Mouse (Mus musculus) lung, embryonic 14.5 days (tissue): ENCODE results near the gene Kctd21. TPM values are rescaled to one million over a fixed set of nuclear protein-coding genes. Genes with fewer than 3 reads are reported as not detected.

Experiments used
- ATAC-seq: fragments of 200-750 bp; cut with Nextera tagmentation; 2 replicates; pipeline ENCODE4 v1.8.0; 2017; ENCODE audit warnings: mild to moderate bottlenecking, moderate TSS enrichment, moderate library complexity; ENCODE audit not compliant: insufficient read depth
- DNase-seq: peaks from one replicate; pipeline ENCODE4 v3.0.0-alpha.2; 2015
- H3K27ac ChIP-seq: fragments of 300-500 bp; sonication (generic); 2 replicates; pipeline ENCODE4 v1.5.1; 2014; ENCODE audit warnings: low read depth, mild to moderate bottlenecking, moderate library complexity
- H3K27me3 ChIP-seq: fragments of 300-500 bp; sonication (generic); 2 replicates; pipeline ENCODE4 v1.6.1; 2014; ENCODE audit warnings: low read length, control low read depth; ENCODE audit not compliant: insufficient read depth
- H3K36me3 ChIP-seq: fragments of 300-500 bp; sonication (generic); 2 replicates; pipeline ENCODE4 v1.6.1; 2014; ENCODE audit warnings: control low read depth; ENCODE audit not compliant: insufficient read depth
- H3K4me1 ChIP-seq: fragments of 300-500 bp; sonication (generic); 2 replicates; pipeline ENCODE4 v1.6.1; 2014; ENCODE audit warnings: antibody characterized with exemption, control low read depth; ENCODE audit not compliant: insufficient read depth
- H3K4me2 ChIP-seq: fragments of 300-500 bp; sonication (generic); 2 replicates; pipeline ENCODE4 v1.6.1; 2014; ENCODE audit warnings: mild to moderate bottlenecking
- H3K4me3 ChIP-seq: fragments of 300-500 bp; sonication (generic); 2 replicates; pipeline ENCODE4 v1.5.1; 2014; ENCODE audit warnings: low read depth, low read length
- H3K9ac ChIP-seq: fragments of 300-500 bp; sonication (generic); 2 replicates; pipeline ENCODE4 v1.6.1; 2014
- H3K9me3 ChIP-seq: fragments of 300-500 bp; sonication (generic); 2 replicates; pipeline ENCODE4 v1.6.1; 2016; ENCODE audit warnings: low read depth, low read length, control low read depth
- CTCF ChIP-seq: IDR thresholded peaks from 2 replicates; pipeline ENCODE4 v1.5.1; 2016; ENCODE audit warnings: antibody characterized with exemption, low read depth
- WGBS: fragments of 180-500 bp; shearing (Covaris S2); extraction: QIAGEN DNeasy Blood & Tissue Kit; methylation state at CpG from one replicate; pipeline ENCODE4 v1.1.7; 2014; 5-methylcytosine and 5-hydroxymethylcytosine counted together
- polyA plus RNA-seq: library from polyadenylated mRNA; unstranded; fragments of >200 nt; fragmentation: Nextera tagmentation; extraction: Ambion mirVana; gene quantifications from 2 replicates; pipeline ENCODE4 v1.2.1, GENCODE M21; 2014

Kctd21 gene
- polyA plus RNA-seq, 1 experiment from 2014 or later = 4.7 TPM

DNA sequence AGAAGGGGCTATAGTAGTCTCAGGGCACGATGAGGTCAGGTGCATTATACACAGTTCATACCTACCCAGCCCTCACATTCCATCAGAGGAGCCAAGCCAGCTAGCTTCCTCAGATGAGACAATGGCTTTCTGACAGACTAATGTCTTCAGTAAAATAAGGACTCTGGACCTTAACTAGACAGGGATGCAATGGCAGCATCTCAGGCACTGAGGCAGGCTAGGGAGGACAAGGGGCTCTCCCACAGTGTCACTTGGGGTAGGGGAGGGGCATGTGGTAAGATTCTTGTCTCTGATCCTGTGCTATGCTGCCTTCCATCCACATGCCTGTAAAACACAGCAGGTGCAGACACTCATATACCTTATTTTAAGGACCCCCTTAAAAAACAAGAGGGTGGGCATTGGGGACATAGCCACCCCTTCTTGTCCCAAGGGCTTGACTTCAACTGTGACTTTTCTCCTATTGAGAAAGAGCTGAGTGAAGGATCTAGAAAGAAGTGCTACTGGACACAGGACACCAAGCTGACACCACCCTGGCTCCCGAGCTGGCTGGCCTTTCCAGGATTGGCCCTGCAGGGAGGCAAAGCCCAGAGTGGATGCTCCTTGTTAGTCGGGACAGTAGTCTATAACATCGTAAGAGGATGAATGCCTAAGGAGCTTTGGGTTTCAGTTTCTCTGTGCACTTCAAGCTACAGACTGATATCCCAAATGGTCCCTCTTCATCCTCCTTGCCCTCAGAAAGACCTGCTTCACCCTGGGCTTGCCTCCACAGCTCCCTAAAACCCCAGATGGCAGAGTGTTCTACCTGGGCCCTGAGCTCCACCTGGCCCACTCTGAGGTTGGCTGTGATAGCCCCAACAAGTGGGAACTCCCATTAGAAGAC is 22.4 kb upstream of the Kctd21 start:
- Histone ChIP-seq H3K27ac (no peak overlapping the region), H3K9me3 (no peaks in the 10 kb centered on the region), H3K4me2 (no peak overlapping the region), H3K4me1 (no peaks in the 10 kb centered on the region), H3K9ac (no peak overlapping the region), H3K27me3 (no peaks in the 10 kb centered on the region), H3K4me3 (no peak overlapping the region), H3K36me3 (peaks cover 37% of the 10 kb centered on the region)
- no peak for DNase-seq
- WGBS = 84% methylated on average over 4 of the region's 4 CpGs
- TF ChIP-seq CTCF = no peak
- ATAC-seq = no peak

DNA sequence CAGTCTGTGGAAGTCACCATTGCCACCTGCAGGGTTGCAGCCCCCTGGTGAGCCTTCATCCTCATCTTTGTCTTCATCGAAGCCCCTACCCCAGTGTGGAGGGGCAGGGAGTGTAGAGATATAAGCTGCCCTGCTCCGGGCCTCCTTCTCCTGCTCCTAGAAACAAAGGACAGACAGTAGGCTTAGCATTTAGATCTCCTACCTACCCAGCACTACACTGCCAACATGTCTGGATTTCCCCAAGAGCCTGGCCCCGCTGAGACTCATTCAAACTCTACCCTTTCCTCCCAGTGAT is 21.8 kb upstream of the Kctd21 start:
- TF ChIP-seq CTCF = no peak
- Histone ChIP-seq H3K9ac (no peak overlapping the region), H3K9me3 (no peaks in the 10 kb centered on the region), H3K4me2 (no peak overlapping the region), H3K4me3 (no peak overlapping the region), H3K27ac (no peak overlapping the region), H3K4me1 (no peaks in the 10 kb centered on the region), H3K36me3 (peaks cover 36% of the 10 kb centered on the region), H3K27me3 (no peaks in the 10 kb centered on the region)
- 86% methylated on average over 3 of the region's 3 CpGs for WGBS
- ATAC-seq (no peak), DNase-seq (no peak)

- 86% methylated on average over 14 of the region's 14 CpGs for WGBS
- Histone ChIP-seq H3K36me3 (peaks cover 36% of the 10 kb centered on the region), H3K27ac (no peak overlapping the region), H3K4me1 (no peaks in the 10 kb centered on the region), H3K27me3 (no peaks in the 10 kb centered on the region), H3K9ac (no peak overlapping the region), H3K9me3 (no peaks in the 10 kb centered on the region), H3K4me2 (no peak overlapping the region), H3K4me3 (no peak overlapping the region)
- ATAC-seq (no peak), DNase-seq (no peak)
- TF ChIP-seq CTCF = no peak
Measured at GRCm38 (mm10) chr7:97311620-97312019, 20.5 kb upstream of the Kctd21 start.

GRCm38 (mm10) chr7:97312196-97312595 is 19.9 kb upstream of the Kctd21 start:
- 85% methylated on average over 17 of the region's 17 CpGs for WGBS
- Histone ChIP-seq H3K9ac (no peak overlapping the region), H3K4me1 (no peaks in the 10 kb centered on the region), H3K4me3 (no peak overlapping the region), H3K27me3 (no peaks in the 10 kb centered on the region), H3K4me2 (no peak overlapping the region), H3K36me3 (peaks cover 36% of the 10 kb centered on the region), H3K27ac (no peak overlapping the region), H3K9me3 (no peaks in the 10 kb centered on the region)
- TF ChIP-seq CTCF = no peak
- no peak for ATAC-seq
- DNase-seq = no peak

GRCm38 (mm10) chr7:97312856-97313255 is 19.3 kb upstream of the Kctd21 start:
- no peak overlapping the region for H3K4me2 ChIP-seq
- ATAC-seq (no peak), DNase-seq (no peak)
- no peak overlapping the region for H3K27ac ChIP-seq
- H3K9ac ChIP-seq = no peak overlapping the region
- no peak for TF ChIP-seq CTCF
- no peak overlapping the region for H3K4me3 ChIP-seq
- WGBS = 82% methylated on average over 6 of the region's 6 CpGs
- no peaks in the 10 kb centered on the region for H3K9me3 ChIP-seq
- H3K36me3 ChIP-seq = peaks cover 32% of the 10 kb centered on the region
- H3K4me1 ChIP-seq = no peaks in the 10 kb centered on the region
- no peaks in the 10 kb centered on the region for H3K27me3 ChIP-seq

GRCm38 (mm10) chr7:97313364-97313995 is 18.6 kb upstream of the Kctd21 start:
- H3K27ac ChIP-seq = no peak overlapping the region
- H3K36me3 ChIP-seq = peaks cover 27% of the 10 kb centered on the region
- TF ChIP-seq CTCF = no peak
- no peak overlapping the region for H3K4me2 ChIP-seq
- ATAC-seq (no peak), DNase-seq (no peak)
- no peak overlapping the region for H3K4me3 ChIP-seq
- H3K4me1 ChIP-seq = no peaks in the 10 kb centered on the region
- 71% methylated on average over 7 of the region's 7 CpGs for WGBS
- H3K27me3 ChIP-seq = no peaks in the 10 kb centered on the region
- H3K9me3 ChIP-seq = no peaks in the 10 kb centered on the region
- H3K9ac ChIP-seq = no peak overlapping the region

- WGBS = 86% methylated on average over 5 of the region's 5 CpGs
- ATAC-seq = no peak
- no peaks in the 10 kb centered on the region for H3K9me3 ChIP-seq
Measured at GRCm38 (mm10) chr7:97314646-97315045, 17.5 kb upstream of the Kctd21 start.

More at GRCm38 (mm10) chr7:97314646-97315045, 17.5 kb upstream of the Kctd21 start:
- peaks cover 19% of the 10 kb centered on the region for H3K36me3 ChIP-seq
- H3K4me3 ChIP-seq = no peak overlapping the region
- H3K27me3 ChIP-seq = no peaks in the 10 kb centered on the region
- H3K27ac ChIP-seq = no peak overlapping the region
- H3K4me1 ChIP-seq = no peaks in the 10 kb centered on the region
- TF ChIP-seq CTCF = no peak
- H3K4me2 ChIP-seq = no peak overlapping the region
- no peak overlapping the region for H3K9ac ChIP-seq
- DNase-seq = no peak
